Mouse (Mus musculus): ENCODE measurements around the gene Ldha.
"Not testable (repeated sequence)": the region's sequence is repeated elsewhere in the genome, so short reads cannot be mapped to it uniquely, and the experiment has no call there.

Gene Ldha

GRCm38 (mm10) chr7:46840787-46841525, at the start of gene Ldha:
Gene Ldha, plus strand, starts transcription at chr7:46841475.
- no peak for DNase-seq

GRCm38 (mm10) chr7:46793871-46794270, 47.4 kb upstream of the Ldha start:
- no peak for DNase-seq

- DNase-seq, result peak; percentile 98
Observed at GRCm38 (mm10) chr7:46795287-46796205, 45.7 kb upstream of the Ldha start, which contains the start of the genes Hps5 and Gtf2h1. Gene Hps5, minus strand, starts transcription at chr7:46796064. Gene Gtf2h1, plus strand, starts transcription at chr7:46796103.

GRCm38 (mm10) chr7:46796206-46796679, 45.0 kb upstream of the Ldha start:
- no peak for DNase-seq

- no peak for DNase-seq
Observed at GRCm38 (mm10) chr7:46796779-46797178, 44.5 kb upstream of the Ldha start.

GRCm38 (mm10) chr7:46810325-46810724, 30.9 kb upstream of the Ldha start:
- DNase-seq, result no peak

- DNase-seq, result no peak
Observed at GRCm38 (mm10) chr7:46814012-46814411, 27.3 kb upstream of the Ldha start.

- not testable (repeated sequence) for DNase-seq
Observed at GRCm38 (mm10) chr7:46820876-46821632, 20.2 kb upstream of the Ldha start.

- DNase-seq, result peak; percentile 59
Observed at GRCm38 (mm10) chr7:46827046-46827802, 14.1 kb upstream of the Ldha start.

GRCm38 (mm10) chr7:46827803-46828184, 13.5 kb upstream of the Ldha start:
- no peak for DNase-seq

- DNase-seq, result no peak
Observed at GRCm38 (mm10) chr7:46829911-46830310, 11.4 kb upstream of the Ldha start.

GRCm38 (mm10) chr7:46830799-46831590, 10.3 kb upstream of the Ldha start:
- no peak for DNase-seq

- no peak for DNase-seq
Observed at GRCm38 (mm10) chr7:46831693-46832092, 9.6 kb upstream of the Ldha start.

GRCm38 (mm10) chr7:46832112-46832810, 9.0 kb upstream of the Ldha start:
- not testable (repeated sequence) for DNase-seq

GRCm38 (mm10) chr7:46833266-46833665, 8.0 kb upstream of the Ldha start:
- peak; percentile 39 for DNase-seq

GRCm38 (mm10) chr7:46833670-46834255, 7.5 kb upstream of the Ldha start:
- no peak for DNase-seq

- DNase-seq, result peak; percentile 83
Observed at GRCm38 (mm10) chr7:46834994-46835610, 6.2 kb upstream of the Ldha start.

GRCm38 (mm10) chr7:46836357-46836756, 4.9 kb upstream of the Ldha start:
- DNase-seq, result no peak

GRCm38 (mm10) chr7:46837073-46837472, 4.2 kb upstream of the Ldha start:
- DNase-seq, result peak; percentile 87
